Mouse (Mus musculus): ENCODE measurements around the gene Ttc21b. TPM values are rescaled to one million over a fixed set of nuclear protein-coding genes. Genes with fewer than 3 reads are reported as not detected.
"Not testable (repeated sequence)": the region's sequence is repeated elsewhere in the genome, so short reads cannot be mapped to it uniquely, and the experiment has no call there.

The Ttc21b gene
- polyA plus RNA-seq, 1 experiment = 20.3 TPM

DNA sequence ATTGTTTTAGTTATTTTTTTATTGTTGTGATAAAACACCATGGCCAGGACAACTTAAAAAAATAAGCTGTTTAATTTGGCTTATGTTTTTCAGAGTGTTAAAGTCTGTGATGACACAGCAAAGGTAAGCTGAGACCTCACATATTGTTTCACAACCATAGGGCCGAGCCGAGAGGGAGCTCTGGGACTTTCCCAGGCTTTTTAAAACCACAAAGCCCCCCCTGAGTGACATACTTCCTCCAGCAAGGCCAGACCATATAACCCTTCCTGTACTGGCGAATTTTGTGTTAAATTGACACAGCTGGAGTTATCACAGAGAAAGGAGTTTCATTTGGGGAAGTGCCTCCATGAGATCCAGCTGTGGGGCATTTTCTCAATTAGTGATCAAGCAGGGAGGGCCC lies 56.2 kb downstream of the Ttc21b start:
- Histone ChIP-seq H3K4me1 (ENCODE audit: control insufficient read depth, insufficient read depth, low read length) (no peaks in the 10 kb centered on the region; the same call in 1 of the 2 replicates), H3K27ac (ENCODE audit: insufficient read depth, low read length) (no peak overlapping the region), H3K4me3 (ENCODE audit: insufficient read depth, low read length) (no peak overlapping the region)
- TF ChIP-seq POLR2A (IDR thresholded peaks at IDR 0.05; ENCODE audit: low read depth, low read length) (no peak), CTCF (IDR thresholded peaks at IDR 0.05; ENCODE audit: borderline replicate concordance, insufficient read depth, low read length) (no peak)

DNA sequence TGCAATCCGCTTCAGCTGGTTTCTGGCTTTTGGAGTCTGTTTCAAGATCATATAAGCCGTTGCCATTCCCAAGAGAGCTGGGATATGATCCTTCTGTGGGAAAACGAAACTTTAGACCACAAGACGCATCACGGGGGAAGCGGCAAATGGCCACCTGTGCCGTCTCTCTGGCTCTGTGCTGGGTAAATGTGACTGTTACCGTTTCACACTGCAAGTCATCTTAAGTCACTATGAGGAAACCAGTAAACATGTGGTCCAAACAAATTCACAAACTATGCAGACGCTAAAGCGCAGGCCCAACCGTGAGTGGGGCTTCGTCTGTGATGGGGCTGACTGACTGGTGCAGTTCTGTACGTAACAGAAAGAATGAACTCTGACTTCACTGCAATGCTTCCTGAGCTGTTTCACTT lies 64.7 kb downstream of the Ttc21b start:
- H3K27ac ChIP-seq (ENCODE audit: insufficient read depth, low read length) = no peak overlapping the region
- no peak overlapping the region for H3K4me3 ChIP-seq (ENCODE audit: insufficient read depth, low read length)
- H3K4me1 ChIP-seq (ENCODE audit: control insufficient read depth, insufficient read depth, low read length) = no peaks in the 10 kb centered on the region
- TF ChIP-seq POLR2A (IDR thresholded peaks at IDR 0.05; ENCODE audit: low read depth, low read length) (no peak), CTCF (IDR thresholded peaks at IDR 0.05; ENCODE audit: borderline replicate concordance, insufficient read depth, low read length) (no peak)

DNA sequence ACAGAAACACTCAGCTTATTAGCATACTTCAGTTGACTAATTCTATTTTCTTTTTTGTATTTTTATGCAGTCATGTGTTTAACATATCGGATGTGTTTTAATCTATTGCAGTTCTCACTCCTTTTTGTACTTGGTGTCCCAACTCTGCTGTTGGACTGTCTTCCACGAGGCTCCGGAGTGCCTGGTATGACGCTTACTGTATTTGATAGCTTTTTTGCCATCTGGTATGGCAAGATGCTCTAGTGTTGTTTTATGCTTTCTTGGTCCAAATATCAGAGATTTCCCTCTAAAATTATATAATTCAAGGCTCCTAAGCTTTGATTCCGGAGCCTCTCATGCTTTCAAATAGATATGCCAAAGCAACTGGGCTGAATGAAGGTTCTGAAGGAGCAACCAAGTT lies 66.3 kb downstream of the Ttc21b start:
- Histone ChIP-seq H3K4me3 (ENCODE audit: insufficient read depth, low read length) (no peak overlapping the region), H3K4me1 (ENCODE audit: control insufficient read depth, insufficient read depth, low read length) (no peaks in the 10 kb centered on the region), H3K27ac (ENCODE audit: insufficient read depth, low read length) (no peak overlapping the region)
- TF ChIP-seq POLR2A (IDR thresholded peaks at IDR 0.05; ENCODE audit: low read depth, low read length) (no peak), CTCF (IDR thresholded peaks at IDR 0.05; ENCODE audit: borderline replicate concordance, insufficient read depth, low read length) (no peak)

DNA sequence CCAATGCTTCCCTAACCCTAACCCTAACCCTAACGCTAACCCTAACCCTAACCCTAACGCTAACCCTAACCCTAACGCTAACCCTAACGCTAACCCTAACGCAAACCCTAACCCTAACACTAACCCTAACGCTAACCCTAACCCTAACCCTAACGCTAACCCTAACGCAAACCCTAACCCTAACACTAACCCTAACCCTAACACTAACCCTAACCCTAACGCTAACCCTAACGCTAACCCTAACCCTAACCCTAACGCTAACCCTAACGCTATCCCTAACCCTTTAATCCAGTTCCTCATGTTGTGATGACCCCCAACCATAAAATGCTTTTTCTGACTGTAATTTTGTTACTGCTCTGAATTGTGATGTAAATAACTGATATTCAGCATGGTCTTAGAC lies 67.2 kb downstream of the Ttc21b start:
- H3K27ac ChIP-seq (ENCODE audit: insufficient read depth, low read length); H3K4me3 ChIP-seq (ENCODE audit: insufficient read depth, low read length): not testable (repeated sequence)
- peak; percentile 16; the same call in 1 of the 2 replicates for TF ChIP-seq CTCF (IDR thresholded peaks at IDR 0.05; ENCODE audit: borderline replicate concordance, insufficient read depth, low read length)

DNA sequence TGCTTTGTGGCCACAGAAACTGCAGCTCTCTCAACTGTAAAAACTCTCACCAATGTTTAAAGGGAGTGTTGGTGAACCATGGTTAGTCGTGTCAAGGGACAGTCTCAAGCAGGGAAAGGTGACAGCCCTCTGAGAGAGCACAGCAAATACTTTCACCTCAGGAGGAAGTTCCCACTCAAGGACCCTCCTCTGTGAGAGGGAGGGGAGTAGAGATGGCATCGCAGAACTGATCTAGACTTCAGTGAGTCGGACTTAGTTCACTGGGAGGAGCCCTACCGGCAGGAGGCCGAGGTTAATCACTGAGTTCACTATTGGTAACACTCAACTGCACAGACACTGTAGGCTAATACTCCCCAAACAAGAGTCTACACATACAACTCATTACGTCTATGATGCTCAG lies 68.9 kb downstream of the Ttc21b start:
- no peak overlapping the region for H3K27ac ChIP-seq (ENCODE audit: insufficient read depth, low read length)
- H3K4me1 ChIP-seq (ENCODE audit: control insufficient read depth, insufficient read depth, low read length) = no peaks in the 10 kb centered on the region
- TF ChIP-seq POLR2A (IDR thresholded peaks at IDR 0.05; ENCODE audit: low read depth, low read length) (no peak), CTCF (IDR thresholded peaks at IDR 0.05; ENCODE audit: borderline replicate concordance, insufficient read depth, low read length) (no peak)
- H3K4me3 ChIP-seq (ENCODE audit: insufficient read depth, low read length) = no peak overlapping the region

More for the DNA sequence above, 67.2 kb downstream of the Ttc21b start:
- H3K4me1 ChIP-seq (ENCODE audit: control insufficient read depth, insufficient read depth, low read length) = not testable (repeated sequence)

DNA sequence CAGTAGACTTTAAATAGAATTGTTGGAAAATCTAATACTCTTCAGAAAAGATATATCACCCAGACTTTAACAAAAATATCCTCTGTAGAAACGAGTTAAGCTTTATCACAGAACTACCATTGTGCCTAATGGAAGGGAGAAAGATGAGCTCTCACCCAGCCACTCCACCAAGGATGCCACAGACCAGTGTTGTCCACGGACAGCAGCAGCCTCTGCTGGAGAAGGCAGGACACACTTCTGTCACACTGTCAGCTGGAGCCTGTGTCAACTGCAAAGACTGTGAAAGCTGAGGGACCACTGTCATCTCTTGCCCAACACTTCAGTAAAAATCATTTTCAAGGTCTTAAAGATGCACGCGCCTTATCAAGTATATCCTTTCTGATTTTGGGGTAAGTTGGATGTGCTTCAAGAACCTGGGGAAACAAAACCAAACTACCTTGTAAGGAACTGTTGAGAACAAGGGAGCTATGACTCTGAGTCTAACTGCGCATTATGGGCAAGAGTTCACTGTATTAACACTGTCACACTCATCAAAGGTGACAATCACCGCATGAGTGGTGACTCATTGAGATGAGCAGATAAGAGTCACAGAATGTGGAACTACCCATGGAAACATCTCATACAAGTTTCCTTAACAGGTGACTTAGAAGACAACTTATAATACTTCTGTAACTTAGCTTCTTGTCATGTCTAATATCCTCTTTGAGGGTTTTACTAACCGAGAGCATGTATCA lies 71.8 kb downstream of the Ttc21b start:
- H3K4me3 ChIP-seq (ENCODE audit: insufficient read depth, low read length) = no peak overlapping the region
- H3K27ac ChIP-seq (ENCODE audit: insufficient read depth, low read length) = no peak overlapping the region
- peaks cover 3% of the 10 kb centered on the region; the same call in 1 of the 2 replicates for H3K4me1 ChIP-seq (ENCODE audit: control insufficient read depth, insufficient read depth, low read length)
- peak; percentile 81; the same call in 1 of the 2 replicates for TF ChIP-seq CTCF (IDR thresholded peaks at IDR 0.05; ENCODE audit: borderline replicate concordance, insufficient read depth, low read length)
- no peak for TF ChIP-seq POLR2A (IDR thresholded peaks at IDR 0.05; ENCODE audit: low read depth, low read length)

DNA sequence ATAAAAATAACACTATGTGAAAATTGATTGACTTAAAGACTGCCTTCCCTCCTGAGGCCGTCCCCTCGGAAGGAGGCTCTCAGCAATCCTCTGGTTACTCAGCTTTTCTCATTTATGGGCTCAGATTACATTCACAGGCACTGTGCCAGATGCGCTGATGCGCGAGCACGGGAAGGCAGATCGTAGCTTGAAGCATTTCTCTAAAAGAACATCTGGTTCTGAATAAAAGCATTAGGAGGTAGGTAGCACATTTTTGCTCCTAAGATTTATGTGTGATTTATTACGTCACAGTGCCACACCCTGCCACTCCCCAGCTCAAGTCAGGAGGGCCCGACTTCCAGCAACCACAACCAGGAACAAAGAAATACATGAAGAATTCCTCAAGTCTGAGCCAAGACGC lies 76.1 kb downstream of the Ttc21b start:
- TF ChIP-seq POLR2A (IDR thresholded peaks at IDR 0.05; ENCODE audit: low read depth, low read length) (no peak), CTCF (IDR thresholded peaks at IDR 0.05; ENCODE audit: borderline replicate concordance, insufficient read depth, low read length) (no peak)
- Histone ChIP-seq H3K27ac (ENCODE audit: insufficient read depth, low read length) (no peak overlapping the region), H3K4me3 (ENCODE audit: insufficient read depth, low read length) (no peak overlapping the region), H3K4me1 (ENCODE audit: control insufficient read depth, insufficient read depth, low read length) (peaks cover 3% of the 10 kb centered on the region; the same call in 1 of the 2 replicates)

DNA sequence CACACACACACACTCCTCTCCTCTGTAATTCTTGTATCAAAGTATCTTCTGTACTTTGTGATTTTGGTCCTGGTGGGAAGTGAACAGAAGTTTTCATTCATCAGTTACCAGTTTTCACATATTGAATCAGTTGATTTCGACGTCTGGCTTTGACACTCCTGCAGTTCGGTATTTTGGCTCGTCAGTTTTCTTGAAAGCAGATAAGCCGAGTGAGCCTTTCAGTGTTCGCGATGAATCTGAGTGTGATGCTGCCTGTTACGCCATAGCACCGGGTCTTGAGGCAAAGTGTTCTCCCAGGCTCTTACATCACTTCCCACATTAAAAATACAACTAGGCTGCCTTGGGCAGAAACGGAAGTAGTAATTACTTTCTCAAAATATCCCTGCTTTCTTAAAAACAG lies 76.6 kb downstream of the Ttc21b start:
- Histone ChIP-seq H3K27ac (ENCODE audit: insufficient read depth, low read length) (no peak overlapping the region), H3K4me3 (ENCODE audit: insufficient read depth, low read length) (no peak overlapping the region), H3K4me1 (ENCODE audit: control insufficient read depth, insufficient read depth, low read length) (peaks cover 3% of the 10 kb centered on the region; the same call in 1 of the 2 replicates)
- TF ChIP-seq CTCF (IDR thresholded peaks at IDR 0.05; ENCODE audit: borderline replicate concordance, insufficient read depth, low read length) (no peak), POLR2A (IDR thresholded peaks at IDR 0.05; ENCODE audit: low read depth, low read length) (no peak)

DNA sequence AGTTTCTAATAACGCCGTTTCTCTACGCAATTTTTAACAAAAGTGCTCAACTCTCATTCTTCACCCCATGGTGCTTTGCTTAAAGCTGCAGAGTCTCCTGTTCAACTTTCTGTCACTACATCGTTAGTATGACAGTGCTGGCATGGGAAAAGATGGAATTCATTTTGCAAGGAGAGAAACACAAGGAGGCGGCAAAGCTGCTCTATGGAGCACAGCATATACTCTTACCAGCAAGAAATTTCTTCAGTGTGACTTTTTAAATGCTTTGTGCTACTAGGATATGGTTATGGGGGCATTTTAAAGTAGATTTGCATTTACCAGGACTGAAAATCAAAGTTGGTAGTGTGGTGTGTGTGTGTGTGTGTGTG lies 77.6 kb downstream of the Ttc21b start:
- TF ChIP-seq POLR2A (IDR thresholded peaks at IDR 0.05; ENCODE audit: low read depth, low read length) (no peak), CTCF (IDR thresholded peaks at IDR 0.05; ENCODE audit: borderline replicate concordance, insufficient read depth, low read length) (no peak)
- H3K4me1 ChIP-seq (ENCODE audit: control insufficient read depth, insufficient read depth, low read length) = peaks cover 3% of the 10 kb centered on the region; the same call in 1 of the 2 replicates
- no peak overlapping the region for H3K27ac ChIP-seq (ENCODE audit: insufficient read depth, low read length)
- H3K4me3 ChIP-seq (ENCODE audit: insufficient read depth, low read length) = no peak overlapping the region
